Mouse (Mus musculus): ENCODE measurements at regions not wholly inside any gene's neighbourhood (a gene's known extent, or its start where the extent isn't known, plus 50 kb on each side); places are given as distances from the start of the nearest gene placed in this dataset.
A peak's percentile ranks its signal among the peaks of the same experiment; 100 is the strongest.

DNA sequence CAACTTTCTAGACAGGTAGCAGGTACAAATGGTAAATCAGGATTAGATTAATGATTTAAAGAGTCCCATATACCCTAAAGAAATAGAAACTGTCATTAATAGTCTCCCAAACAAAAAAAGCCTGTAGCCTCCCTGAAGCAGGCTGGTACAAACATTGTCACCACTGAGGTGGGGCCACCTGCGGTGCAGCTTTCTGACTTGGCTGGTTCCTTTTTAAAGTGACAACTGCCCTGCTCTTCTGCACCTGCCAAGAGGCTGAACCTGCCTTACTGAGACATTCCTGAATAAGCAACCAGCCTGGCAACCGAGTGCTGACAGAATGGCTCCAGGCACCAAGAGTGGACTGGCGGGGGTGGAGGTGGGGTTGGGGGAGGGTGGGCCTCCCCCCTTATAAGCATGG, 687.0 kb upstream of the Vrk2 start:
- TF ChIP-seq TCF12 (IDR thresholded peaks at IDR 0.05; ENCODE audit: low read depth, low read length) (no peak), MAX (IDR thresholded peaks at IDR 0.05; ENCODE audit: low read length) (no peak), USF2 (IDR thresholded peaks at IDR 0.05; ENCODE audit: borderline replicate concordance in 1 of 2, insufficient read depth in 1 of 2, low read depth in 1 of 2, low read length in 2 of 2) (no peak), ZKSCAN1 (IDR thresholded peaks at IDR 0.05; ENCODE audit: low read depth, low read length) (no peak), POLR2AphosphoS2 (IDR thresholded peaks at IDR 0.05; ENCODE audit: low read length) (no peak), MAZ (IDR thresholded peaks at IDR 0.05; ENCODE audit: low read depth, low read length) (no peak), ETS1 (IDR thresholded peaks at IDR 0.05; ENCODE audit: low read depth, low read length) (no peak), CHD1 (IDR thresholded peaks at IDR 0.05; ENCODE audit: low read depth, low read length) (no peak), ZC3H11A (IDR thresholded peaks at IDR 0.05; ENCODE audit: low read depth, low read length) (no peak), CTCF (IDR thresholded peaks at IDR 0.05 in 2 of 3, conservative IDR thresholded peaks at IDR 0.05 in 1 of 3; ENCODE audit: control insufficient read depth in 1 of 3, insufficient read depth in 1 of 3, low read depth in 2 of 3, low read length in 3 of 3, poor library complexity in 1 of 3, severe bottlenecking in 1 of 3) (no peak), ELF1 (IDR thresholded peaks at IDR 0.05; ENCODE audit: low read depth, low read length) (no peak), POLR2AphosphoS5 (IDR thresholded peaks at IDR 0.05; ENCODE audit: borderline replicate concordance, low read depth, low read length) (no peak), JUND (IDR thresholded peaks at IDR 0.05; ENCODE audit: low read depth, low read length) (no peak)
- no peaks in the 10 kb centered on the region for H3K4me1 ChIP-seq (ENCODE audit: control insufficient read depth in 1 of 2, insufficient read depth in 2 of 2, low read length in 2 of 2)
- no peak overlapping the region for H3K4me3 ChIP-seq (ENCODE audit: control insufficient read depth in 1 of 2, insufficient read depth in 1 of 2, low read depth in 2 of 2, low read length in 2 of 2)
- H3K79me2 ChIP-seq (ENCODE audit: control insufficient read depth, insufficient read depth, low read length, poor library complexity), result no peaks in the 10 kb centered on the region
- no peak overlapping the region for H3K9ac ChIP-seq (ENCODE audit: control insufficient read depth, low read depth, low read length, poor library complexity, severe bottlenecking)
- no peaks in the 10 kb centered on the region for H3K27me3 ChIP-seq (ENCODE audit: control insufficient read depth in 1 of 2, insufficient read depth in 2 of 2, low read length in 2 of 2)
- H3K27ac ChIP-seq (ENCODE audit: control insufficient read depth, low read depth, low read length), result no peak overlapping the region
- DNase-seq (ENCODE audit: low read depth, low spot score), result no peak
- no peaks in the 10 kb centered on the region for H3K9me3 ChIP-seq (replicated peaks; ENCODE audit: insufficient read depth, low read length)
- H3K36me3 ChIP-seq (ENCODE audit: control insufficient read depth in 1 of 2, insufficient read depth in 2 of 2, low read length in 2 of 2), result no peaks in the 10 kb centered on the region

DNA sequence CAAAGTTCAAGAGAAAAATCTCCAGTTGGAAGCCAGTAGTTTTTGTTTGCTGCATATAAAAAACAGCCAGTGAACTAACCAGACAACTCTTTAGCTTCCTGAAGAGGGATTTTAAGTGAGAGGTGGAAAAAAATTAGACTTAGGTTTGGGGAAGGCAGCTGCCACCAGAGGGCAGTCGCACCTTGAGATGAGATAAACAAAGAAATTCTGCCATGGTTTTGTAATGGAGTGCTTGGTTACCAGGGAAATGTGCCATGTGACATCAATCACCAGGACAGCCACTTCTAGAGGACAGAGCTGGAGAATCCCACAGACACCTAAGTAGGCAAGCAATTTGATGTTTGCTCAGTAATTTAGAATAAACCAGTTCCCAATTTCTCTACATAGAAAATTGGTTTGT, 670.5 kb upstream of the Vrk2 start:
- peak; percentile 56 for DNase-seq (ENCODE audit: low read depth, low spot score)
- no peak for TF ChIP-seq MEF2A (IDR thresholded peaks at IDR 0.05; ENCODE audit: extremely low read depth, insufficient replicate concordance, low read depth, low read length, poor library complexity, severe bottlenecking)
- peak; percentile 42 for TF ChIP-seq ZC3H11A (IDR thresholded peaks at IDR 0.05; ENCODE audit: low read depth, low read length)
- peak; percentile 40 to 74 (median 62) for TF ChIP-seq CTCF (IDR thresholded peaks at IDR 0.05 in 2 of 3, conservative IDR thresholded peaks at IDR 0.05 in 1 of 3; ENCODE audit: control insufficient read depth in 1 of 3, insufficient read depth in 1 of 3, low read depth in 2 of 3, low read length in 3 of 3, poor library complexity in 1 of 3, severe bottlenecking in 1 of 3)
- TF ChIP-seq ELF1 (IDR thresholded peaks at IDR 0.05; ENCODE audit: low read depth, low read length), result no peak
- no peak for TF ChIP-seq BHLHE40 (IDR thresholded peaks at IDR 0.05; ENCODE audit: borderline replicate concordance, low read depth, low read length)
- TF ChIP-seq RAD21 (IDR thresholded peaks at IDR 0.05; ENCODE audit: low read depth, low read length), result peak; percentile 73
- no peak for TF ChIP-seq USF2 (IDR thresholded peaks at IDR 0.05; ENCODE audit: borderline replicate concordance in 1 of 2, insufficient read depth in 1 of 2, low read depth in 1 of 2, low read length in 2 of 2)
- TF ChIP-seq ZNF384 (IDR thresholded peaks at IDR 0.05; ENCODE audit: low read depth, low read length), result peak; percentile 38; the same call in 1 of the 2 replicates
- TF ChIP-seq KAT2A (conservative IDR thresholded peaks at IDR 0.05; ENCODE audit: low read depth, low read length), result no peak
- TF ChIP-seq SMC3 (IDR thresholded peaks at IDR 0.05; ENCODE audit: low read depth, low read length), result peak; percentile 71
- Histone ChIP-seq H3K9ac (ENCODE audit: control insufficient read depth, low read depth, low read length, poor library complexity, severe bottlenecking) (no peak overlapping the region), H3K79me2 (ENCODE audit: control insufficient read depth, insufficient read depth, low read length, poor library complexity) (no peaks in the 10 kb centered on the region), H3K4me1 (ENCODE audit: control insufficient read depth in 1 of 2, insufficient read depth in 2 of 2, low read length in 2 of 2) (no peaks in the 10 kb centered on the region), H3K9me3 (replicated peaks; ENCODE audit: insufficient read depth, low read length) (no peaks in the 10 kb centered on the region), H3K4me3 (ENCODE audit: control insufficient read depth in 1 of 2, insufficient read depth in 1 of 2, low read depth in 2 of 2, low read length in 2 of 2) (no peak overlapping the region), H3K27me3 (ENCODE audit: control insufficient read depth in 1 of 2, insufficient read depth in 2 of 2, low read length in 2 of 2) (no peaks in the 10 kb centered on the region), H3K27ac (ENCODE audit: control insufficient read depth, low read depth, low read length) (no peak overlapping the region), H3K36me3 (ENCODE audit: control insufficient read depth in 1 of 2, insufficient read depth in 2 of 2, low read length in 2 of 2) (no peaks in the 10 kb centered on the region)
